Mouse (Mus musculus): ENCODE data around the gene Wdr77. TPM values are rescaled to one million over a fixed set of nuclear protein-coding genes. Genes with fewer than 3 reads are reported as not detected.
"Not testable (repeated sequence)": the region's sequence is repeated elsewhere in the genome, so short reads cannot be mapped to it uniquely, and the experiment has no call there.

Wdr77 gene
- polyA plus RNA-seq (2012; rRNA removed) = 25.7 and 36.5 TPM in 2 replicates

DNA sequence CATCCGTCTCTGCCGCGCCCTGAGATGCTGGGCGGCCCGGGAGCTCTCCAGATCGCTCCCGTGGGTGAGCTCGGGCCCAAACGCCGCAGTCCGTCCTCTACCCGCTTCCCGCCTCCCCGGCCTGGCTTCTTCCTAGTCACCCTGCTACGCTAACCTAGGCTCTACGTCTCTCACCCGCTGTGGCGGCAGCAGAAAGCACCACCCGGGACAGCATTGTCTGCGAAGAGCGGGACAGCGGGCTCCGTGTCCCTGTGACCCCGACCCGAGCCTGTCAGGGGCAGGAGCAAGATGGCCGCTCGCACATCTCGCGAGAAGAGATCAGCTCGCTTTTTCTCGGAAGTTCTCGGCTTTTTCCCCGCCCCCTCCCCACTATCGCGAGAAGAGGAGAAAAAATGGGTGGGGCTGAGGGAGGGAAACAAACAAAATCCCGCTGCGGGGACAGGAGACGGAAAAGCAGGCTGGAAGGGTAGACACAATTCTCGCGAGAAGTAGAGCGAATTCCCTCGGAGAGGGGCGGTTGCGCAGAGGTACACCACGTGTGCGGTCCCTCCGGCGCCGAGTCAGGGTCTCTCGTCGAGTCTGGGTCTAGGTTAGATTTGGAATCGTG, at the start of gene Wdr77:
TSS of gene Wdr77 (plus strand) at position 396 of the 607 bp plus-strand sequence.
- DNase-seq (ENCODE audit: low read depth in 1 of 2, low spot score in 2 of 2) = peak; percentile 87 to 99
- no peaks in the 10 kb centered on the region for H3K27me3 ChIP-seq (ENCODE audit: control insufficient read depth, insufficient read depth, low read length)
- peaks cover 16% of the 10 kb centered on the region for H3K36me3 ChIP-seq (ENCODE audit: control insufficient read depth, insufficient read depth, low read length)
- under 1% methylated on average over 52 of the region's 52 CpGs for WGBS
- H3K4me3 ChIP-seq (ENCODE audit: extremely low read depth, insufficient read depth, insufficient read length) = peak within 1 kb of the TSS; percentile 82
- peak within 1 kb of the TSS; percentile 92 for H3K27ac ChIP-seq (ENCODE audit: insufficient read depth, low read length)
- TF ChIP-seq POLR2A (IDR thresholded peaks at IDR 0.05; ENCODE audit: low read depth, low read length) (peak; percentile 85), CTCF (IDR thresholded peaks at IDR 0.05; ENCODE audit: extremely low read depth, insufficient read depth, insufficient read length, insufficient replicate concordance) (no peak)
- peaks cover 4% of the 10 kb centered on the region; the same call in 1 of the 2 replicates for H3K4me1 ChIP-seq (ENCODE audit: control insufficient read depth, insufficient read depth, insufficient read length)

DNA sequence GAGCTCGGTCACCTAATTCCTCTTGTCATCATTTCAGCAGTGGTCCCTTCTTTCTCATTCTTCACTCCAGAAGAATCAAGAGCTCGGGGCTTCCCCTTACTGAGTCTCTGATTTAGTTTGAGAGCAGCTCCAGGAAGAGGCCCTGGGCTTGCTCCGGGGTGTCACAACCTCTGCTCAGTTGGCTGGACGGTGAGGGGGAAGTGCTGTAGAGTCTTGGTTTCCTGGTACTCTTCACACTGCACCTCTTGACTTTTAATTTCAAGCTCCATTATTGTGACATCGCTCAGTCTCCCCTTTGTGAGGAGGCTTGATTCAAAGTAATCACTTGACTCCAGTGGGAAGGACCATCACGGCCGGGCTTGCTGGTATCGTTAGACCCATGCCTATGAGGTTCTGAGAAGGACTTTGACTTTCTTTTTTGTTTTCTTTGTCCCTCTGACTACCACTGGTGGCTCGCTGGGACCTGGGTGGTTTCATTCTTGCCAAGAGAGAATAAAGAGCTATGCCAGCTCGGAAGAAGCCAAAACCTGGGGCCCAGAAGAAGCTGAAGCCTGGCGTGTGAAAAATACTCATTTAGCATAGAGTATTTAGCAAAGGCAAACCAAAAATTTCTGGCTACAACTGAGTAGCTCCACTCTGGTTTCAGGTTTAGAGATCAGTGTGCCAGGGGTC, 48.5 kb upstream of the Wdr77 start:
- H3K36me3 ChIP-seq (ENCODE audit: control insufficient read depth, insufficient read depth, low read length) = no peaks in the 10 kb centered on the region
- peak overlapping the region; percentile 19; the same call in 1 of the 2 replicates for H3K4me3 ChIP-seq (ENCODE audit: extremely low read depth, insufficient read depth, insufficient read length)
- TF ChIP-seq POLR2A (IDR thresholded peaks at IDR 0.05; ENCODE audit: low read depth, low read length) (no peak), CTCF (IDR thresholded peaks at IDR 0.05; ENCODE audit: extremely low read depth, insufficient read depth, insufficient read length, insufficient replicate concordance) (no peak)
- peak in 1 of 2 experiments; percentile 56 for DNase-seq (ENCODE audit: low read depth in 1 of 2, low spot score in 2 of 2)
- H3K27ac ChIP-seq (ENCODE audit: insufficient read depth, low read length) = peak overlapping the region; percentile 71
- H3K4me1 ChIP-seq (ENCODE audit: control insufficient read depth, insufficient read depth, insufficient read length) = peaks cover 11% of the 10 kb centered on the region
- WGBS = 12% methylated on average over 11 of the region's 11 CpGs
- no peaks in the 10 kb centered on the region for H3K27me3 ChIP-seq (ENCODE audit: control insufficient read depth, insufficient read depth, low read length)

- no peak for TF ChIP-seq POLR2A (IDR thresholded peaks at IDR 0.05; ENCODE audit: low read depth, low read length)
- no peak for TF ChIP-seq CTCF (IDR thresholded peaks at IDR 0.05; ENCODE audit: extremely low read depth, insufficient read depth, insufficient read length, insufficient replicate concordance)
- H3K27me3 ChIP-seq (ENCODE audit: control insufficient read depth, insufficient read depth, low read length) = no peaks in the 10 kb centered on the region
These were observed 46.9 kb upstream of the Wdr77 start for GRCm38 (mm10) chr3:105912097-105912880.

GRCm38 (mm10) chr3:105913839-105914681, 45.1 kb upstream of the Wdr77 start:
- Histone ChIP-seq H3K4me3 (ENCODE audit: extremely low read depth, insufficient read depth, insufficient read length) (no peak overlapping the region), H3K27me3 (ENCODE audit: control insufficient read depth, insufficient read depth, low read length) (no peaks in the 10 kb centered on the region), H3K36me3 (ENCODE audit: control insufficient read depth, insufficient read depth, low read length) (no peaks in the 10 kb centered on the region), H3K4me1 (ENCODE audit: control insufficient read depth, insufficient read depth, insufficient read length) (peaks cover 11% of the 10 kb centered on the region), H3K27ac (ENCODE audit: insufficient read depth, low read length) (no peak overlapping the region)
- DNase-seq (ENCODE audit: low read depth in 1 of 2, low spot score in 2 of 2) = no peak
- TF ChIP-seq CTCF (IDR thresholded peaks at IDR 0.05; ENCODE audit: extremely low read depth, insufficient read depth, insufficient read length, insufficient replicate concordance) (no peak), POLR2A (IDR thresholded peaks at IDR 0.05; ENCODE audit: low read depth, low read length) (no peak)
- WGBS = 31% methylated on average over 10 of the region's 10 CpGs

More at GRCm38 (mm10) chr3:105912097-105912880, 46.9 kb upstream of the Wdr77 start:
- Histone ChIP-seq H3K36me3 (ENCODE audit: control insufficient read depth, insufficient read depth, low read length) (no peaks in the 10 kb centered on the region), H3K4me1 (ENCODE audit: control insufficient read depth, insufficient read depth, insufficient read length) (peaks cover 11% of the 10 kb centered on the region), H3K4me3 (ENCODE audit: extremely low read depth, insufficient read depth, insufficient read length) (no peak overlapping the region), H3K27ac (ENCODE audit: insufficient read depth, low read length) (no peak overlapping the region)
- no peak for DNase-seq (ENCODE audit: low read depth in 1 of 2, low spot score in 2 of 2)
- 74% methylated on average over 9 of the region's 9 CpGs for WGBS

DNA sequence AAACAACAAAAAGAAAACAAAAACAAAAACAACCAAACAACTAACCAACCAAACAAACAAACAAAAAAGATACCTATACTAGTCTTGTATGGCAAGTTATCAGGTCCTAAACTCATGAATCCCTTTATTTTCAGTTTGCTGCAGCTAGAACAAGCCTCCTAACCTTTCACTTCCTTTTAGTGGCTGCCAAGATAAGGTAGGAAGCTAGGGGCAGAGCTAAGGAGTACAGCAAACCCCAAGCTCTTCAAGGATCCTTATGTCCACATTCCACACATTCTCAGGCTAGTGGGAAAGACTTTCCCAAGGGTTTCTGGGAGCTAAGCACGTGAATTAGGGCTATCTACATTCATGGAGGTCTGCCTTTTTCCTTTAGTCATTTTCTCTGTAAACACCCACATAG, 43.9 kb upstream of the Wdr77 start:
- no peak for DNase-seq (ENCODE audit: low read depth in 1 of 2, low spot score in 2 of 2)
- WGBS = 66% methylated on average over 1 of the region's 1 CpGs
- Histone ChIP-seq H3K27ac (ENCODE audit: insufficient read depth, low read length) (no peak overlapping the region), H3K36me3 (ENCODE audit: control insufficient read depth, insufficient read depth, low read length) (no peaks in the 10 kb centered on the region), H3K27me3 (ENCODE audit: control insufficient read depth, insufficient read depth, low read length) (no peaks in the 10 kb centered on the region), H3K4me1 (ENCODE audit: control insufficient read depth, insufficient read depth, insufficient read length) (peaks cover 6% of the 10 kb centered on the region), H3K4me3 (ENCODE audit: extremely low read depth, insufficient read depth, insufficient read length) (no peak overlapping the region)
- TF ChIP-seq POLR2A (IDR thresholded peaks at IDR 0.05; ENCODE audit: low read depth, low read length) (no peak), CTCF (IDR thresholded peaks at IDR 0.05; ENCODE audit: extremely low read depth, insufficient read depth, insufficient read length, insufficient replicate concordance) (no peak)

DNA sequence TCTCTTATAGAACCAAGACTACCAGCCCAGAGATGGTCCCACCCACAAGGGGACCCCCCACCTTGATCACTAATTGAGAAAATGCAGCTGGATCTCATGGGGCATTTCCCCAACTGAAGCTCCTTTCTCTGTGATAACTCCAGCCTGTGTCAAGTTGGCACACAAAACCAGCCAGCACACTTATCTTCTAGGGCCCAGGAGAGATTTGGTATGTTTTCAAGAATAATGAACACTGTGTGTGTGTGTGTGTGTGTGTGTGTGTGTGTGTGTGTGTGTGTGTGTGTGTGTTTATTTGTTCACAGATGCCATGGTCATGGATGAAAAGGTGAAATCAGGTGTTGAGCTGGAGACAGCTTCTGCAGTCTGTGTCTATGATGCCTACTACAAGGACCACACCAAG, 42.7 kb upstream of the Wdr77 start:
- not testable (repeated sequence) for H3K4me3 ChIP-seq (ENCODE audit: extremely low read depth, insufficient read depth, insufficient read length); DNase-seq (ENCODE audit: low read depth in 1 of 2, low spot score in 2 of 2); H3K36me3 ChIP-seq (ENCODE audit: control insufficient read depth, insufficient read depth, low read length); H3K4me1 ChIP-seq (ENCODE audit: control insufficient read depth, insufficient read depth, insufficient read length); H3K27ac ChIP-seq (ENCODE audit: insufficient read depth, low read length); H3K27me3 ChIP-seq (ENCODE audit: control insufficient read depth, insufficient read depth, low read length)

All from spleen, adult 2 months (tissue).